Mouse (Mus musculus): ENCODE data around the gene Zc3h10.
"Not testable (repeated sequence)": the region's sequence is repeated elsewhere in the genome, so short reads cannot be mapped to it uniquely, and the experiment has no call there.

Gene Zc3h10

DNA sequence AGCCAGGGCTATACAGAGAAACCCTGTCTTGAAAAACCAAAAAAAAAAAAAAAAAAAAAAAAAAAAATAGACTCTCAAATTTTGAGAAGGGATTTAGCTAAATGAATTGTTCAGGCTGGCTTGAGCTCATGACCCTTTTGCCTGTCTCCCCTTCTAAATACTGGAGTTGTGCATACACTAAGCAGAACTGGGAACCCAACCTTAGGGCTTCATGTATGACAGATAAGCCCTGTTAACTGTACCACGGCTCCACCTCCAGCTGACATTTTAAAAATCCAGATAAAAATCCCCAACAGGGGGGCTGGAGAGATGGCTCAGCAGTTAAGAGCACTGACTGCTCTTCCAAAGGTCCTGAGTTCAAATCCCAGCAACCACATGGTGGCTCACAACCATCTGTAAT is 8.0 kb upstream of the Zc3h10 start:
- DNase-seq (ENCODE audit: low read depth): not testable (repeated sequence)

DNA sequence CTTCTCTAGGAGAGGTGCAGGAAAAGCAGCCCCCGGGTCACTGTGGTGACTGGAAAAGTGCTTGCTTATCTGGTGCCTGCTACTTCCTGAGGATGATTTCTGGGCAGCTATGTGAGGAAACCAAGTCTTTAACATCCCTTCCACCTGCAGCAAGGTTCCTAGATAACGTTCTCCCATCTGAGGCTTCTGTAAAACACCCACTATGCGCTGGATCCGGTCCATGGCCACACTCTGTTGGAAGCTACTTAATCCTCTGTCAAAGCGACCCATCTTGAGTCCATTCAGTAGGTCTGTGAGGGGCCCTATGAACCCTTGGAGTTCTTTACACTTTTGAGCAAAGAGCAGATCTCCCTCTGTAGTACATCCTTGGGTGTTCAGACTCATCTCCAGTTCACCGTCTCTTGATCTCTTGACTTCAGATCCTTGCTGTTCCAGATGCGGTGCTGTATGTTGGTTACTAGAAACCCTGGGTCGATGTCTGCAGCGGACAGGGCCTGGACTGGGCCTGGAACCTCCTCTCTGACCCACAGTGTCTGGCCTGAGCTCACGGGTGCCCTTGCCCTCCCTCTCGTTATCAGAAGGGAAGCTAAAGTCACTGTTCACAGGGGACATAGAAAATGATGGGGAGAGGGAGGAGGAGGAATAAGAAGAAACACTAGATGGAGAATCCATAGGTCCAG is 2.7 kb upstream of the Zc3h10 start:
- DNase-seq (ENCODE audit: low read depth): not testable (repeated sequence)

DNA sequence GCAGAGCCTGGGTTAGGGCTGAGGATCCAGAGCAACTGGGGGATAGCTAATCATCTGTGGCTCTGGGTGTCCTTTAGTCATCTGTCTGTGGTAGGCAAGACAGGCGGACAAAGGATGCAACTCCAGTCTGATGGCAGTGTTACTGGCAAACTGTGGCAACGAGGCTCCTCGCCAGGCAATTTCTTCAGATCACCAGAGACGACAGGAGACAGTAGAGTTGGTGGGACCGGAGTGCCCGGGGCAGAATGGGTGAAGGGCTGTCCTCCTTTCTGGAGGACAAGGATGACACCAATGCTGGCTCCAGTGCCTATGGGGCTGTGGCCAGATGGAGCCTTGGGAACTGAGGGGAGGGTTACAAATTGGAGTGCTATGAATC is 2.1 kb upstream of the Zc3h10 start:
- peak; percentile 50 for DNase-seq (ENCODE audit: low read depth)

GRCm38 (mm10) chr10:128548947-128549681 is 1.5 kb upstream of the Zc3h10 start, which contains the start of gene Rpl41:
Rpl41 (minus strand) TSS chr10:128549305.
- peak; percentile 97 for DNase-seq (ENCODE audit: low read depth)

DNA sequence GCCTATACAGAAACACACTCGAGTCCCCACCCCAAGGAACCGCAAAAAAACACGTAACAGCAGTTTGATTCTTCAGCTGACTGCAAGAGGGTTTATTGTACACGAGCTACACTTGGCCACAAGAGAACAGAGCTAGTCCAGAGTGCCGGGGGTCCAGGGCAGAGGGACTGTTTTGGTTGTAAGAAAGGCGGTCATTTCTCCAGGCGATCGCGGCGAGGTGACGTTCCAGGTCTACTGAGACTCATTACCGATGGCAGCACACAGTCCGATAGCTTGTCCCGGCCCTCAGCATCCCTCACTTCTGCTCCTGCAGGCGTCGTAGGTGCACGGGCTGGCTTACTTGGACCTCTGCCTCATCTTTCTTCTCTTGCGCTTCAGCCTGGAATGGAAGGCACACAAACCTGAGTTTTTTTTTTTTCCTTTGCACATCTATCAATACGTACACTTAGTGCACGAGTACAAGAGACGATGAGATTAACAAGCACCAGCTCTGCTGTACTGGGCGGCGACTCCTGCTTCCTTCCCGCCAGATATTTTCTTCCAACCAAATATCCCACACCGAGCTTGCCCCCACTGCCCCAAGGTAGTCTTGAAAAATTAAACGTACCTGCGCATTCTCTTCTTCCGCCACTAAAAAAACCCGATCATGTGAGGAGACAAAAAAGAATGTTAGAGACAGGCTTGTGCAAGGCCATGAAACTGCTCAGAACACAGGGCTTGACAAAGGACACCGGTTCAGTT is 647 bp upstream of the Zc3h10 start:
- DNase-seq (ENCODE audit: low read depth): not testable (repeated sequence)

DNA sequence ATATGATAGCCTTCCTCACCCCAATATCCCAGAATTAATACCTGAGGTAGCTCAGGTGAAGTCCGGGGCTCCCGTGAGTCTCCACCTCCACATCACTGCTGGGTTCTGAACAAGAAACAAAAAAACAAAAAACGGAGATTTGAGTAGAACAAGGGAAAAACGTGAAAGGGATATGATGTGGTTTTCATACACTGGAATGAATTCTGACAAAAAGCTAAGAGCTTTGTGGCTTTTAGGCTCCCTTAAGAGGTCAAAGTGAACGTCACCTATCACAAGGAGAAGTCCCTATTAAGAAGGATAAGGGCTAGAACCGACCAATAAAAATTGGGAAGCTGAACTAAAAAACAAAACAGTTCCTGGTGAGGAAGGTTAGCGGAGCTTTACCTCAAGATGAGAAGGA is 787 bp downstream of the Zc3h10 start:
- no peak for DNase-seq (ENCODE audit: low read depth)

DNA sequence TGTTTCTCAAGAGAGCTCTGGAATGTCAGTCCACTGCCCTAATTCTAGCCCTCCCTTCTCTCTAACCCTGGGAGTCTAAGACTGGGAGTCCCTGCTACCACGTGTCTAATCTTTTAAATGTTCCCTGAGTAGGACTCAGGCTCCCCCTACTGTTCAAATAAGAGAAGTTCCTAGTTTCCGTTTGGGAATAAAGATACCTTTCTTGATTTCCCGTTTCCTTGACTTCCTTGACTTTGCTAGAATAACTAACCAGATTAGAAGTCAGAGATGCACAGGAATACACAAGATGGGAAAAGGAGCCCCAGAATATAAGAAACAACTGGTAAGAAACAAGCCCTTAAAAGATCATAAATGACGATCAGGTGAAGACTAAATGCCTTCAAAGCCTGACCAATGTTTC is 1.2 kb downstream of the Zc3h10 start:
- DNase-seq (ENCODE audit: low read depth): peak; percentile 75

GRCm38 (mm10) chr10:128545570-128545898 is 2.0 kb downstream of the Zc3h10 start:
- DNase-seq (ENCODE audit: low read depth): no peak

- no peak for DNase-seq (ENCODE audit: low read depth)
These were observed 2.7 kb downstream of the Zc3h10 start for GRCm38 (mm10) chr10:128544674-128545569.

DNA sequence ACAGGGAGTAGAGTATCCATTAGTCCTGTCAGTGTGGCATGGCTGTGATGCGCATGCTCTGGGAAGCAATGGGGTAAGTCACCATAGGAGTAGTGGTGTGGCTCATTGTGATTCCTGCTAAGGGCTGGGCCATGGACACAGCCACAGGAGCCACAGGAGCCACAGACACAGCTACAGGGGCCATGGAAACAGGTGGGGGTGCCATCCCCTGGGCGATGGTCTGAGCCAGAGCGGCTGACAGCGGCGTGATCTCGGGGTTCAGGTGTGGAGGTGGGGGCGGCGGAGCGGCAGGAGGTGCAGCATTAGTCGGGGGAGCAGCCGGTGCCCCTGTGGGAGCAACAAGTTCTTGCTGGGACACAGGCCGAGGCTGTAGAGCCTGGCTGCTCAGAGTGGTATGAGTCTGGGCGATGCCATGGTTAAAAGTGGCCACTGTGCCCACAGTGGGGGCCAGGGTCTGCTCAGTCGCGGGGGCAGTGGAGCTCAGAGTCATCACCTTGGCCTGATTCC is 3.4 kb downstream of the Zc3h10 start:
- no peak for DNase-seq (ENCODE audit: low read depth)

DNA sequence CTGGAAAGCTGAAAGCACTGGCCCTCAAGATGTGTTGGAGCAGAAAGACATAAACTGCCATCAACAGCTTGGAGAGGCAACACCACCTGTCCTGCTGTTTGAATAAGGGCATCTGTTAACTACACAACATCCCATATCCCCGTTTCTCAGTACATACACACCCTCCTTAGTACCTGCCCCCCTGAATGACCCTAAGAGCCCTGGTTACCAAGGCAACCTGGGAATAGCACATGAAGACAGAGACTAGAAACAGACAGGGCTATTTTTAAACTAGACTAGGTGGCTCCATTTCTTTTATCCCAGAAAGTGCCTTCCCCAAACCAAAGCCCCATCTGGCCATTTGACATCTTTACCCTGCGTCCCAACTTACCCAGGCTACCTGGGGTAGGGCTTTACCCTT is 4.5 kb downstream of the Zc3h10 start:
- no peak for DNase-seq (ENCODE audit: low read depth)

DNA sequence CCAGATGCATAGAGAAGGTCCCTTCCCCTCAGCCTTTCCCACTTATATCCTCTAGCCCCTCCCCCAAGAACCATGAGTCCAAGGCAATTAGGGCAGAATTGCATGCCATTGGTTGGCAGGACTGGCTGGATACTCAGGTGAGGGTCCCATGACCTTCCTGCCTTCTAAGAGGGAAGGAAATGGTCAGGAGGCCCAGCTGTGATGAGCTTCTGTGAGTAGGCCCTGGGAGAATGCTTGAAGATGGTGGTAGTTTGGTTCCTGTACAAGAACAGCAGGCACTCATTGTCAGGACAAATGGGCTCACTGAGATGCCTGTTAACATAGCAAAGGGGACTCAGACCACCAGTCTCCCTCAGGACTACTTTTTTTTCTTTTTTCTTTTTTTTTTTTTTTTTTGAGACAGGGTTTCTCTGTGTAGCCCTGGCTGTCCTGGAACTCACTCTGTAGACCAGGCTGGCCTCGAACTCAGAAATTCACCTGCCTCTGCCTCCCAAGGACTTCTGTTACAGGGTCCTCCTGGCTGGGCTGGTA is 9.2 kb downstream of the Zc3h10 start:
- no peak for DNase-seq (ENCODE audit: low read depth)

- peak; percentile 97 for DNase-seq (ENCODE audit: low read depth)
These were observed 11.2 kb downstream of the Zc3h10 start for GRCm38 (mm10) chr10:128536266-128536940.

GRCm38 (mm10) chr10:128535624-128536265 is 11.8 kb downstream of the Zc3h10 start:
- no peak for DNase-seq (ENCODE audit: low read depth)

- DNase-seq (ENCODE audit: low read depth): no peak
These were observed 12.4 kb downstream of the Zc3h10 start for GRCm38 (mm10) chr10:128535206-128535605.

DNA sequence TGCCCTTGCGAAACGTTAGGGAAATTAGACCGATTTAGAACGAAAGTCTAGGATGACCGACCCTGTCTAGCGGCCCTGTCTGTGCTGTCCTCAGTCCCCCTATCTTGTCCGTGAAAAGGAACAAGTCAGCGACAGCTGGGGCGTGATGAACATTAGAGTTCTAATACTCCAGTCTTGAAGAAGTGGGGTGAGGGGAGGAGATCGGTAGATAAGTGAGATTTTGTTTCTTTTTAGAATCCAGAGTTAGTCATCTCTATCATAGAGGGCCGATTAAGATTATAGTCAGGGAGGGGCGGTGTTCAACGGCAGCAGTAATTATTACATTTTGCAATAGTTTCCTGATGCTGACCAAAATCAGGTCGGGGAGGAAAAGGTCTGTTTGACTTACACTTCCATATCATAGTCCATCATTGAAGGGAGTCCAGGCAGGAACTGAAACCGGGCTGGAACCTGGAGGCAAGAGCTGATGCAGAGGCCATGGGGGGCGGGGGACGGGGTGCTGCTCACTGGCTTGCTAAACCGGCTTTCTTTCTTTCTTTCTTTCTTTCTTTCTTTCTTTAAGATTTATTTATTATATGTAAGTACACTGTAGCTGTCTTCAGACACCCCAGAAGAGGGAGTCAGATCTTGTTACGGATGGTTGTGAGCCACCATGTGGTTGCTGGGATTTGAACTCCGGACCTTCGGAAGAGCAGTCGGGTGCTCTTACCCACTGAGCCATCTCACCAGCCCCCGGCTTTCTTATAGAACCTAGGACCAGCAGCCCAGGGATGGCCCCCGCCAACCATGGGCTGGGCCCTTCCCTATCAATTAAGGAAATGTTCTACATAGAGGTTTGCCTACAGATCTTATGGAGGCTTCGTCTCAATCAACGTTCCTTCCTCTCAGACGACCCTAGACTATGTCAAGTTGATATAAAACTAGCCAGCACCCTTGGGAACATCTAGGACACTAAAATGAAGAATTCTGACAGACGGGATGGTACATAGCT is 20.9 kb downstream of the Zc3h10 start:
- no peak for DNase-seq (ENCODE audit: low read depth)

DNA sequence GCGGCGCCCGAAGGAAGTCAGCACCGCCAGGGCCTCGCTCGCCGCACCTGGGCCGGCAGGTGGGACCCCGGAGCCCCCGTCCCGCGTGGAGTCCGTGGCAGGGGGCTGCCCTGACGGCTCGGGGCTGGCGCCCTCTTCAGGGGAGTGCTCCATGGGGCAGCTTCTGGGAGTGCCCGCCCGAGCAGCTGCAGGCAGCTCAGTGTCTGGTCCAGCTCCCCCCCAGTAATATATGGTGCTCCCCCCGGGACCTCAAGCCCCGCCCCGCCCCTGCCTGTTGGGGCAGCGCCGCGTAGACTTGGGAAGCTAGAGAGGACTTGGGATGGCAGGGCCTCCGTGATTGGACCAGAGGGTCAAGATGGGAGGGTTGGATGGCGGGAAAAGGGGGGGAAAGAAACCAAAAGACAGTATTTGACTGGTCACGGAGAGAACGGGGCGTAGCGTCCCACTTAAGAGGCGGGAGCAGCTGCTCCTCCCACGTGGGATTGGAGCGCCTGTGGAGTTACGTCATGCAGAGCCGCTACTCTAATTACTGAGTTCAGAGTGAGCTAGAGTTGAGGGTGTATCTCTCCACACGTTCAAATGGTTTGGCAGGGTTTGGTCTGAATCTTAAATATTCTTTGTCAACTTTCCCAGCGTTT is 21.8 kb downstream of the Zc3h10 start, which contains the start of gene Esyt1:
Esyt1 (minus strand) TSS at position 201 of the 638 bp plus-strand sequence.
- DNase-seq (ENCODE audit: low read depth): peak; percentile 96

Measured in naive thymus-derived CD4-positive, alpha-beta T cell, adult 2 months (primary cell).